Mouse (Mus musculus) spleen, adult 2 months (tissue): ENCODE results near the gene Notch4. TPM values are rescaled to one million over a fixed set of nuclear protein-coding genes. Genes with fewer than 3 reads are reported as not detected.

Source experiments
- DNase-seq, 2 experiments: peaks; one replicate each; pipeline versions ENCODE4 v3.0.0 to v3.0.0-alpha.2; 2012 to 2021; ENCODE audit warnings: low spot score in 2 of 2, low read depth in 1 of 2
- H3K27ac ChIP-seq: fragments of 200-500 bp; 2 replicates; pipeline ENCODE4 v1.5.1; 2012; ENCODE audit warnings: low read length, inconsistent platforms; ENCODE audit not compliant: insufficient read depth
- H3K27me3 ChIP-seq: fragments of 200-500 bp; 2 replicates; pipeline ENCODE4 v1.6.1; 2012; ENCODE audit warnings: mild to moderate bottlenecking, moderate library complexity, low read length, inconsistent platforms; ENCODE audit not compliant: control insufficient read depth, insufficient read depth
- H3K36me3 ChIP-seq: fragments of 200-500 bp; 2 replicates; pipeline ENCODE4 v1.6.1; 2012; ENCODE audit warnings: mild to moderate bottlenecking, low read length, inconsistent platforms; ENCODE audit not compliant: control insufficient read depth, insufficient read depth
- H3K4me1 ChIP-seq: fragments of 200-500 bp; 2 replicates; pipeline ENCODE4 v1.6.1; 2011; ENCODE audit warnings: inconsistent platforms; ENCODE audit not compliant: control insufficient read depth, insufficient read depth, insufficient read length
- H3K4me3 ChIP-seq: fragments of 200-500 bp; 2 replicates; pipeline ENCODE4 v1.5.1; 2011; ENCODE audit warnings: mild to moderate bottlenecking, inconsistent platforms; ENCODE audit not compliant: insufficient read depth, insufficient read length; ENCODE audit errors: extremely low read depth
- CTCF ChIP-seq: fragments of 200-500 bp; IDR thresholded peaks from 2 replicates; pipeline ENCODE4 v1.5.1; 2011; ENCODE audit warnings: mild to moderate bottlenecking, inconsistent platforms; ENCODE audit not compliant: insufficient read depth, insufficient read length, insufficient replicate concordance; ENCODE audit errors: extremely low read depth
- POLR2A ChIP-seq: fragments of 200-500 bp; IDR thresholded peaks from 2 replicates; pipeline ENCODE4 v1.6.1; 2011; ENCODE audit warnings: low read depth, low read length, inconsistent platforms
- WGBS: fragments of 180-500 bp; shearing (Covaris S2); methylation state at CpG from one replicate; pipeline ENCODE4 v1.1.7; 2018; 5-methylcytosine and 5-hydroxymethylcytosine counted together
- polyA plus RNA-seq: library from polyadenylated mRNA; depleted of rRNA; stranded (reverse); fragments of >200 nt; gene quantifications from 2 replicates; pipeline ENCODE4 v1.2.3, GENCODE M21; 2012

Notch4 gene
- polyA plus RNA-seq, 1 experiment, result 9.6 TPM

DNA sequence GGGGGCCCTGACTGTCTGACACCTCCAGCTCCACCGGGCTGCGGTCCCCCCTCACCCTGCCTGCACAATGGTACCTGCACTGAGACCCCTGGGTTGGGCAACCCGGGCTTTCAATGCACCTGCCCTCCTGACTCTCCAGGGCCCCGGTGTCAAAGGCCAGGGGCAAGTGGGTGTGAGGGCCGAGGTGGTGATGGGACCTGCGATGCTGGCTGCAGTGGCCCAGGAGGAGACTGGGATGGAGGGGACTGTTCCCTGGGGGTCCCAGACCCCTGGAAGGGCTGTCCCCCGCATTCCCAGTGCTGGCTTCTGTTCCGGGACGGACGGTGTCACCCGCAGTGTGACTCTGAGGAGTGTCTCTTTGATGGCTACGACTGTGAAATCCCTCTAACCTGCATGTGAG, 18.5 kb downstream of the Notch4 start:
- 92% methylated on average over 12 of the region's 12 CpGs for WGBS
- no peak for DNase-seq
- TF ChIP-seq POLR2A, result no peak
- no peak for TF ChIP-seq CTCF

DNA sequence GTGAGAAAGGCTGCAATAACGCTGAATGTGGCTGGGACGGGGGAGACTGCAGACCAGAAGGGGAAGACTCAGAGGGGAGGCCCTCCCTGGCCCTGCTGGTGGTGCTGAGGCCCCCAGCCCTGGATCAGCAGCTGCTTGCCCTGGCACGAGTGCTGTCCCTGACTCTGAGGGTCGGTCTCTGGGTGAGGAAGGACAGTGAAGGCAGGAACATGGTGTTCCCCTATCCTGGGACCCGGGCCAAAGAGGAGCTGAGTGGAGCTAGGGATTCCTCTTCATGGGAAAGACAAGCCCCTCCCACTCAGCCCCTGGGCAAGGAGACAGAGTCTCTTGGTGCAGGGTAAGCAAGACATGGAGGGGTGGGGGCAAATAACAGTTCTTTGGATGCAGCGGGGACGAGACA, 19.3 kb downstream of the Notch4 start:
- no peak for DNase-seq

More for the DNA sequence above, 18.5 kb downstream of the Notch4 start:
- no peaks in the 10 kb centered on the region for H3K27me3 ChIP-seq
- peaks cover 3% of the 10 kb centered on the region; the same call in 1 of the 2 replicates for H3K4me1 ChIP-seq
- H3K27ac ChIP-seq, result no peak overlapping the region
- no peak overlapping the region for H3K4me3 ChIP-seq
- no peaks in the 10 kb centered on the region for H3K36me3 ChIP-seq

DNA sequence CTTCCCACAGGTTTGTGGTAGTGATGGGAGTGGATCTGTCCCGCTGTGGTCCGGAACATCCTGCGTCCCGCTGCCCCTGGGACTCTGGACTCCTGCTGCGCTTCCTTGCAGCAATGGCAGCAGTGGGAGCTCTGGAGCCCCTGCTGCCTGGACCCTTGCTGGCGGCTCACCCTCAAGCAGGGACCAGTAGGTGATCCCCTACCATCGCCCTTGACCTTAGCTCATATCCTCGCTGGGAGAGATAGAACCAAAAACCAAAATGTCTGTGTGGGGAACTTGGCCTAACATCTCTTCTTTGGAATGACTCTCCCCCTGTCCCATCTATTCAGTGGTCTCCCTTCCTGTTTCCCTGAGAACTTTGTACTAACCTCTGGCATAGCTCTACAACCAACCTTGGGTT, 19.8 kb downstream of the Notch4 start:
- TF ChIP-seq POLR2A (no peak), CTCF (no peak)
- Histone ChIP-seq H3K4me1 (peaks cover 8% of the 10 kb centered on the region; the same call in 1 of the 2 replicates), H3K27ac (no peak overlapping the region), H3K27me3 (no peaks in the 10 kb centered on the region), H3K4me3 (no peak overlapping the region), H3K36me3 (no peaks in the 10 kb centered on the region)
- WGBS, result 97% methylated on average over 8 of the region's 8 CpGs
- no peak for DNase-seq

More for the DNA sequence above, 19.3 kb downstream of the Notch4 start:
- H3K4me1 ChIP-seq, result peaks cover 5% of the 10 kb centered on the region; the same call in 1 of the 2 replicates
- H3K27ac ChIP-seq, result no peak overlapping the region
- TF ChIP-seq POLR2A, result no peak
- TF ChIP-seq CTCF, result no peak
- H3K36me3 ChIP-seq, result no peaks in the 10 kb centered on the region
- no peaks in the 10 kb centered on the region for H3K27me3 ChIP-seq
- H3K4me3 ChIP-seq, result no peak overlapping the region
- 79% methylated on average over 7 of the region's 7 CpGs for WGBS

DNA sequence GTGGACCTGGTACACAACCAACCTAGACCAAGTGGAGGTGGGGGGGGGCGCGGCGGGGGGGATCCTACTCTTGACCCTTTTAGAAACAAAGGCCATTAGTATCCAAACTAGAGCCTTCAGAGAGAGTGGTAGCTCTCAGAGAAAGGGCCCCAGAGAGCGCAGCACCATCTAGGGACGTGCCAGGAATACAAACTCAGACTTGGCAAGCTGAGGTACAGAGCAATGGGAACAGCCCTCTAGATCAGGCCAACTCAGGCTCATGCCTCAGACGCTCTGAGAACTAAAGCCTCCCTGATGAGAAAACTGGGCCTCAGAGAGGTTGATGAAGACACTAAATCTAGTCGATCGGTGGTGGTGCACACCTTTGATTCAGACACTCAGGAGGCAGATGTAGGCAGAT, 21.1 kb downstream of the Notch4 start:
- TF ChIP-seq CTCF, result no peak
- TF ChIP-seq POLR2A, result no peak

DNA sequence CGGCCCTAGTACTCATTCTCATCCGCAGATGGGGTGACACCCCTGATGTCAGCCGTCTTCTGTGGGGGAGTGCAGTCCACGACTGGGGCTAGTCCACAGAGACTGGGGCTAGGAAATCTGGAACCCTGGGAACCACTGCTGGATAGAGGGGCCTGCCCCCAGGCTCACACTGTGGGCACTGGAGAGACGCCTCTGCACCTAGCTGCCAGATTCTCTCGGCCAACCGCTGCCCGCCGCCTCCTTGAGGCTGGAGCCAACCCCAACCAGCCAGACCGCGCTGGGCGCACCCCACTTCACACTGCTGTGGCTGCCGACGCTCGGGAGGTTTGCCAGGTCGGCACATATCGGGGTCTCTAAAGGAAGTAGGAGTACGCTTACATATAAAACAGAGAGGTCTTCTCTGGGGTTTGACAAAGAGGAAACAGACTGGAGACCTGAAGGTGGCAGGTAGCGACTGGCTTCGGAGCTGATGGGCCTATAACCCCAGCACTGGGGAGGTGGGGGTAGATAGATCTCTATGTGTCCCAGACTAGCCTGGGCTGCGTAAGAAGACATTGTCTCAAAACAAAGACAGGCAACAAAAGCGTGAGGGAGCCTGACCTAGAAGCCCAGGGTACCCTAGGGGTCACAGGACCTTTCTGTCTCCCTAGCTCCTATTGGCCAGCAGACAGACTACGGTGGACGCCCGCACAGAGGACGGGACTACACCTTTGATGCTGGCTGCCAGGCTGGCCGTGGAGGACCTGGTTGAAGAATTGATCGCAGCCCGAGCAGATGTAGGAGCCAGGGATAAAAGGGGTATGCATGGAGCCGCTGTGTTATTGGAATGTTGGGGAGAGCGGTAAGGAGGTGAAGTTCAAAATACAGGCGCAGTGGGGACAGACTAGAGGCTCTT, 22.1 kb downstream of the Notch4 start:
- Histone ChIP-seq H3K4me1 (peaks cover 9% of the 10 kb centered on the region; the same call in 1 of the 2 replicates), H3K36me3 (peaks cover 2% of the 10 kb centered on the region; the same call in 1 of the 2 replicates), H3K27ac (no peak overlapping the region), H3K4me3 (peak overlapping the region; percentile 89; the same call in 1 of the 2 replicates), H3K27me3 (no peaks in the 10 kb centered on the region)
- WGBS, result 51% methylated on average over 32 of the region's 32 CpGs
- TF ChIP-seq POLR2A, result no peak
- no peak for TF ChIP-seq CTCF
- no peak for DNase-seq

More for the DNA sequence above, 21.1 kb downstream of the Notch4 start:
- 96% methylated on average over 8 of the region's 8 CpGs for WGBS
- Histone ChIP-seq H3K27me3 (no peaks in the 10 kb centered on the region), H3K4me3 (no peak overlapping the region), H3K27ac (no peak overlapping the region), H3K36me3 (no peaks in the 10 kb centered on the region), H3K4me1 (peaks cover 9% of the 10 kb centered on the region; the same call in 1 of the 2 replicates)
- no peak for DNase-seq

DNA sequence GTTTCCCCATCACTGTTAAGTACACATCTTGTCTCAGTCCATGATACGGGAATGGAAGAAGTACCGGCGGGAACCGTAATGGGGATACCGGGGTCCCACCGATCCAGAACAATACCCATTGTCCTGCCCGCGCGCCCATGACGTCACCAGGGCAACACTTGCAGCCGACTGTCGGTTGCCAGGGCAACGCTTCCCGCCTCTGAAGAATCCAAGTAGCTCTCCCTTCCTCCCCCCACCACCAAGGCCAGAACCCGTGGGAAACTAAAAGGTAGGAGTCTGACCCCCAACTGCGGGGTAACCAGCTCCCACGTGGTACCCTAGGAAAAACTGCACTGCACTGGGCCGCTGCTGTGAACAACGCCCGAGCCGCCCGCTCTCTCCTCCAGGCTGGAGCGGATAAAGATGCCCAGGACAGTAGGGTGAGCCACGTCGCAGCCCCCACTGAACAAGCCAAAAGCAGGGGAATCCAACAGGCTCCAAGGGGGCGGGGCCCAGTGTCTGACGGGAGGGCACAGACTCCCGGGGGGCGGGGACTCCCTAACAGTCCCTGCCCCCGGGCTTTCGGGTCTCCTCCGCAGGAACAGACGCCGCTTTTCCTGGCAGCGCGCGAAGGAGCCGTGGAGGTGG, 22.8 kb downstream of the Notch4 start:
- Histone ChIP-seq H3K27ac (peak overlapping the region; percentile 90), H3K4me1 (peaks cover 9% of the 10 kb centered on the region; the same call in 1 of the 2 replicates)

More for the DNA sequence above, 22.8 kb downstream of the Notch4 start:
- Histone ChIP-seq H3K27me3 (no peaks in the 10 kb centered on the region), H3K4me3 (peak overlapping the region; percentile 89), H3K36me3 (peaks cover 3% of the 10 kb centered on the region; the same call in 1 of the 2 replicates)
- under 1% methylated on average over 38 of the region's 38 CpGs for WGBS
- peak in 1 of 2 experiments; percentile 81 for DNase-seq
- TF ChIP-seq POLR2A (no peak), CTCF (no peak)
